Mouse (Mus musculus) G1E (cell line): Measurements from ENCODE around the gene Ttll11.

Experiments used
- CTCF ChIP-seq: IDR thresholded peaks from 2 replicates; pipeline ENCODE4 v1.5.1; 2012; ENCODE audit warnings: low read depth, low read length, inconsistent platforms, mixed read lengths
- TAL1 ChIP-seq: conservative IDR thresholded peaks from 2 replicates; pipeline ENCODE4 v1.6.1; 2012; ENCODE audit warnings: low read depth, low read length, inconsistent platforms, mixed read lengths

GRCm38 (mm10) chr2:35874421-35874820 is 105.3 kb downstream of the Ttll11 start:
- TF ChIP-seq CTCF (no peak), TAL1 (no peak)
